Mouse (Mus musculus): ENCODE results near the gene Isoc2a. TPM values are rescaled to one million over a fixed set of nuclear protein-coding genes. Genes with fewer than 3 reads are reported as not detected.

The Isoc2a gene
- not detected in 2 replicates for polyA plus RNA-seq (2012; ENCODE audit: insufficient read depth, insufficient read length, low replicate concordance, missing spikeins)

- 1% methylated on average over 22 of the region's 22 CpGs for WGBS
- Histone ChIP-seq H3K27ac (ENCODE audit: insufficient read depth, low read depth, low read length) (peak within 1 kb of the TSS; percentile 61; the same call in 1 of the 2 replicates), H3K4me3 (ENCODE audit: insufficient read depth, low read depth, low read length) (peak within 1 kb of the TSS; percentile 59), H3K4me1 (ENCODE audit: control insufficient read depth, insufficient read depth, low read length) (peaks cover 8% of the 10 kb centered on the region)
- no peak for TF ChIP-seq CTCF (IDR thresholded peaks at IDR 0.05; ENCODE audit: insufficient read depth, low read depth, low read length)
- TF ChIP-seq POLR2A (IDR thresholded peaks at IDR 0.05; ENCODE audit: insufficient read depth, low read depth, low read length): peak; percentile 38; the same call in 1 of the 2 replicates
Measured at GRCm38 (mm10) chr7:4876753-4877221, at the start of gene Isoc2a. TSS of gene Isoc2a (plus strand) at chr7:4877153.

GRCm38 (mm10) chr7:4830476-4830875, 46.5 kb upstream of the Isoc2a start:
- no peak overlapping the region for H3K4me3 ChIP-seq (ENCODE audit: insufficient read depth, low read depth, low read length)
- no peak for TF ChIP-seq CTCF (IDR thresholded peaks at IDR 0.05; ENCODE audit: insufficient read depth, low read depth, low read length)
- no peak for TF ChIP-seq POLR2A (IDR thresholded peaks at IDR 0.05; ENCODE audit: insufficient read depth, low read depth, low read length)
- no peak overlapping the region for H3K27ac ChIP-seq (ENCODE audit: insufficient read depth, low read depth, low read length)
- 27% methylated on average over 12 of the region's 12 CpGs for WGBS
- no peaks in the 10 kb centered on the region for H3K4me1 ChIP-seq (ENCODE audit: control insufficient read depth, insufficient read depth, low read length)

- TF ChIP-seq CTCF (IDR thresholded peaks at IDR 0.05; ENCODE audit: insufficient read depth, low read depth, low read length) (no peak), POLR2A (IDR thresholded peaks at IDR 0.05; ENCODE audit: insufficient read depth, low read depth, low read length) (no peak)
- 24% methylated on average over 34 of the region's 34 CpGs for WGBS
- H3K4me1 ChIP-seq (ENCODE audit: control insufficient read depth, insufficient read depth, low read length): peaks cover 17% of the 10 kb centered on the region
- H3K4me3 ChIP-seq (ENCODE audit: insufficient read depth, low read depth, low read length): peak overlapping the region; percentile 50
- H3K27ac ChIP-seq (ENCODE audit: insufficient read depth, low read depth, low read length): no peak overlapping the region
Measured at GRCm38 (mm10) chr7:4835631-4836327, 41.2 kb upstream of the Isoc2a start.

GRCm38 (mm10) chr7:4836351-4836792, 40.6 kb upstream of the Isoc2a start:
- H3K27ac ChIP-seq (ENCODE audit: insufficient read depth, low read depth, low read length): no peak overlapping the region

GRCm38 (mm10) chr7:4837639-4838038, 39.3 kb upstream of the Isoc2a start:
- 5% methylated on average over 1 of the region's 1 CpGs for WGBS
- peaks cover 26% of the 10 kb centered on the region for H3K4me1 ChIP-seq (ENCODE audit: control insufficient read depth, insufficient read depth, low read length)
- H3K4me3 ChIP-seq (ENCODE audit: insufficient read depth, low read depth, low read length): no peak overlapping the region
- TF ChIP-seq POLR2A (IDR thresholded peaks at IDR 0.05; ENCODE audit: insufficient read depth, low read depth, low read length): no peak
- no peak for TF ChIP-seq CTCF (IDR thresholded peaks at IDR 0.05; ENCODE audit: insufficient read depth, low read depth, low read length)
- H3K27ac ChIP-seq (ENCODE audit: insufficient read depth, low read depth, low read length): no peak overlapping the region

More at GRCm38 (mm10) chr7:4836351-4836792, 40.6 kb upstream of the Isoc2a start:
- peak overlapping the region; percentile 50 for H3K4me3 ChIP-seq (ENCODE audit: insufficient read depth, low read depth, low read length)
- H3K4me1 ChIP-seq (ENCODE audit: control insufficient read depth, insufficient read depth, low read length): peaks cover 17% of the 10 kb centered on the region
- 2% methylated on average over 51 of the region's 51 CpGs for WGBS
- TF ChIP-seq CTCF (IDR thresholded peaks at IDR 0.05; ENCODE audit: insufficient read depth, low read depth, low read length) (no peak), POLR2A (IDR thresholded peaks at IDR 0.05; ENCODE audit: insufficient read depth, low read depth, low read length) (no peak)

- H3K4me3 ChIP-seq (ENCODE audit: insufficient read depth, low read depth, low read length): peak overlapping the region; percentile 76
- no peak for TF ChIP-seq POLR2A (IDR thresholded peaks at IDR 0.05; ENCODE audit: insufficient read depth, low read depth, low read length)
- TF ChIP-seq CTCF (IDR thresholded peaks at IDR 0.05; ENCODE audit: insufficient read depth, low read depth, low read length): no peak
- H3K4me1 ChIP-seq (ENCODE audit: control insufficient read depth, insufficient read depth, low read length): peaks cover 17% of the 10 kb centered on the region
- 42% methylated on average over 5 of the region's 5 CpGs for WGBS
- peak overlapping the region; percentile 9; the same call in 1 of the 2 replicates for H3K27ac ChIP-seq (ENCODE audit: insufficient read depth, low read depth, low read length)
Measured at GRCm38 (mm10) chr7:4842077-4842476, 34.9 kb upstream of the Isoc2a start.

GRCm38 (mm10) chr7:4842634-4843131, 34.3 kb upstream of the Isoc2a start:
- peak overlapping the region; percentile 76 for H3K4me3 ChIP-seq (ENCODE audit: insufficient read depth, low read depth, low read length)
- peak overlapping the region; percentile 81 for H3K27ac ChIP-seq (ENCODE audit: insufficient read depth, low read depth, low read length)
- TF ChIP-seq POLR2A (IDR thresholded peaks at IDR 0.05; ENCODE audit: insufficient read depth, low read depth, low read length): 0 out of 2 replicates have a peak, but pooled peaks have one; percentile 24
- 0 out of 2 replicates have a peak, but pooled peaks have one; percentile 21 for TF ChIP-seq CTCF (IDR thresholded peaks at IDR 0.05; ENCODE audit: insufficient read depth, low read depth, low read length)
- peaks cover 16% of the 10 kb centered on the region for H3K4me1 ChIP-seq (ENCODE audit: control insufficient read depth, insufficient read depth, low read length)
- 2% methylated on average over 16 of the region's 16 CpGs for WGBS

GRCm38 (mm10) chr7:4843604-4844244, 33.2 kb upstream of the Isoc2a start:
- Histone ChIP-seq H3K27ac (ENCODE audit: insufficient read depth, low read depth, low read length) (peak overlapping the region; percentile 81), H3K4me3 (ENCODE audit: insufficient read depth, low read depth, low read length) (peak overlapping the region; percentile 76), H3K4me1 (ENCODE audit: control insufficient read depth, insufficient read depth, low read length) (peaks cover 12% of the 10 kb centered on the region)
- TF ChIP-seq CTCF (IDR thresholded peaks at IDR 0.05; ENCODE audit: insufficient read depth, low read depth, low read length) (0 out of 2 replicates have a peak, but pooled peaks have one; percentile 5), POLR2A (IDR thresholded peaks at IDR 0.05; ENCODE audit: insufficient read depth, low read depth, low read length) (no peak)
- 1% methylated on average over 34 of the region's 34 CpGs for WGBS

All from olfactory bulb, adult 2 months (tissue).